Mouse (Mus musculus) 416B (cell line): ENCODE data around the gene Gm49325.
"Not testable (repeated sequence)": the region's sequence is repeated elsewhere in the genome, so short reads cannot be mapped to it uniquely, and the experiment has no call there.

ENCODE experiments used
- DNase-seq: peaks from one replicate; pipeline ENCODE4 v3.0.0; 2011; ENCODE audit warnings: low read depth

Gene Gm49325

GRCm38 (mm10) chr10:77682994-77683393 lies 77.0 kb downstream of the Gm49325 start:
- no peak for DNase-seq

- DNase-seq: no peak
These were observed 78.2 kb downstream of the Gm49325 start for GRCm38 (mm10) chr10:77684181-77684580.

- DNase-seq: no peak
These were observed 80.1 kb downstream of the Gm49325 start, which contains the start of gene Tspear for GRCm38 (mm10) chr10:77685895-77686664. Tspear (plus strand) TSS chr10:77686569.

GRCm38 (mm10) chr10:77687021-77687420 lies 81.0 kb downstream of the Gm49325 start:
- no peak for DNase-seq

GRCm38 (mm10) chr10:77690356-77690807 lies 84.4 kb downstream of the Gm49325 start, which contains the start of gene Gm19402:
Gm19402 (minus strand) TSS chr10:77690757.
- not testable (repeated sequence) for DNase-seq
